Mouse (Mus musculus) myocyte (in vitro differentiated cells): Measurements from ENCODE around the gene Usp50.
A peak's percentile ranks its signal among the peaks of the same experiment; 100 is the strongest.

Experiments used
- CEBPB ChIP-seq: IDR thresholded peaks from 2 replicates; pipeline ENCODE4 v1.6.1; 2011; ENCODE audit warnings: mild to moderate bottlenecking, moderate library complexity; ENCODE audit not compliant: poor library complexity, insufficient read depth, severe bottlenecking
- E2F4 ChIP-seq: IDR thresholded peaks from one replicate; pipeline ENCODE4 v1.6.1; 2011; ENCODE audit warnings: mild to moderate bottlenecking, control low read depth, moderate library complexity; ENCODE audit not compliant: insufficient read depth
- MAX ChIP-seq: IDR thresholded peaks from one replicate; pipeline ENCODE4 v1.6.1; 2011; ENCODE audit warnings: low read depth, mild to moderate bottlenecking, control low read depth
- MYOD1 ChIP-seq, 3 experiments: IDR thresholded peaks; one replicate each; pipeline ENCODE4 v1.6.1; 2011; ENCODE audit warnings: control low read depth in 2 of 3, low read depth in 2 of 3, mild to moderate bottlenecking in 2 of 3, moderate library complexity in 1 of 3; ENCODE audit not compliant: insufficient read length in 2 of 3, control insufficient read depth in 1 of 3
- MYOG ChIP-seq, 3 experiments: IDR thresholded peaks; one replicate each; pipeline ENCODE4 v1.6.1; 2011; ENCODE audit warnings: control low read depth in 2 of 3, low read depth in 2 of 3, mild to moderate bottlenecking in 2 of 3; ENCODE audit not compliant: insufficient read length in 2 of 3, control insufficient read depth in 1 of 3, insufficient read depth in 1 of 3
- POLR2A ChIP-seq: IDR thresholded peaks from one replicate; pipeline ENCODE4 v1.6.1; 2011; ENCODE audit warnings: low read depth, mild to moderate bottlenecking, control low read depth, moderate library complexity; ENCODE audit not compliant: insufficient read length
- POLR2AphosphoS2 ChIP-seq: IDR thresholded peaks from one replicate; pipeline ENCODE4 v1.6.1; 2011; ENCODE audit warnings: low read depth, control low read depth; ENCODE audit not compliant: insufficient read length
- REST ChIP-seq: IDR thresholded peaks from one replicate; pipeline ENCODE4 v1.6.1; 2011; ENCODE audit warnings: mild to moderate bottlenecking, control low read depth, moderate library complexity; ENCODE audit not compliant: insufficient read depth, insufficient read length
- SRF ChIP-seq: IDR thresholded peaks from one replicate; pipeline ENCODE4 v1.6.1; 2011; ENCODE audit warnings: low read depth; ENCODE audit not compliant: control insufficient read depth, insufficient read length
- TCF12 ChIP-seq: IDR thresholded peaks from one replicate; pipeline ENCODE4 v1.6.1; 2011; ENCODE audit warnings: mild to moderate bottlenecking, control low read depth; ENCODE audit not compliant: poor library complexity, insufficient read depth, severe bottlenecking
- USF1 ChIP-seq: IDR thresholded peaks from one replicate; pipeline ENCODE4 v1.6.1; 2011; ENCODE audit warnings: low read depth, mild to moderate bottlenecking, control low read depth, moderate library complexity

DNA sequence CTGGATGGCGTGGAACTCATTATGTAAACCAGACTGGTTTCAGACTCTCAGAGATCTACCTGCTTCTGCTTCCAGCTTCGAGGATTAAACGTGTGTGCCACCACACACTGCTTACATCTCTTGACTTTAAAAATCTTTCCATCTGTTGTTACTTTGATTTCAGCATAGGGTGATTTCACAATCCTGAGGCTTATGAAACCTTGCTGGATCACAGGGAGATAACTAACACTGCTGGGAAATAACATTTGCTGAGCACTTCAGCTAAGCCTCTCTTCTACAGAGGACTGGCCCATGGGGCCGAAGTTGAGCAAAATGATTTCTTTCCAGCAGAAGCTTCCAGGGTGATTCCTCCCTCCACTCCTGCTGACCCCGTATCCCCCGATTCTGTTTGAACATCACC lies 88.0 kb downstream of the Usp50 start:
- TF ChIP-seq SRF = no peak
- TF ChIP-seq POLR2A = no peak
- no peak for TF ChIP-seq MAX
- no peak for TF ChIP-seq TCF12
- no peak for TF ChIP-seq USF1
- TF ChIP-seq POLR2AphosphoS2 = no peak
- no peak for TF ChIP-seq REST
- 0 out of 2 replicates have a peak, but pooled peaks have one; percentile 32 for TF ChIP-seq CEBPB
- no peak for TF ChIP-seq E2F4
- TF ChIP-seq MYOD1 (IDR thresholded peaks at IDR 0.05; ENCODE audit: control insufficient read depth in 1 of 3, insufficient read length in 2 of 3, low read depth in 2 of 3) = no peak
- no peak for TF ChIP-seq MYOG (IDR thresholded peaks at IDR 0.05; ENCODE audit: control insufficient read depth in 1 of 3, insufficient read depth in 1 of 3, insufficient read length in 2 of 3, low read depth in 2 of 3)
